Mouse (Mus musculus) kidney, postnatal 36 days (tissue): Measurements from ENCODE around the gene Spg21.

Experiments used
- DNase-seq, 2 experiments: peaks; one replicate each; pipeline ENCODE4 v3.0.0; 2021 to 2022; ENCODE audit warnings: mixed read lengths in 2 of 2

Spg21 gene

GRCm38 (mm10) chr9:65480071-65480470 is 19.3 kb downstream of the Spg21 start:
- DNase-seq, result no peak

- DNase-seq, result no peak
Measured at GRCm38 (mm10) chr9:65491476-65491875, 30.7 kb downstream of the Spg21 start.

GRCm38 (mm10) chr9:65492351-65492750 is 31.6 kb downstream of the Spg21 start:
- DNase-seq, result no peak

- DNase-seq, result no peak
Measured at GRCm38 (mm10) chr9:65492851-65493250, 32.1 kb downstream of the Spg21 start.

- DNase-seq, result no peak
Measured at GRCm38 (mm10) chr9:65502146-65502545, 41.4 kb downstream of the Spg21 start.

- no peak for DNase-seq
Measured at GRCm38 (mm10) chr9:65502721-65503505, 42.2 kb downstream of the Spg21 start.

- DNase-seq, result no peak
Measured at GRCm38 (mm10) chr9:65508449-65508848, 47.7 kb downstream of the Spg21 start.

GRCm38 (mm10) chr9:65512520-65512919 is 51.8 kb downstream of the Spg21 start:
- no peak for DNase-seq

- no peak for DNase-seq
Measured at GRCm38 (mm10) chr9:65514431-65514830, 53.7 kb downstream of the Spg21 start.

GRCm38 (mm10) chr9:65514851-65515261 is 54.1 kb downstream of the Spg21 start:
- DNase-seq, result no peak

- no peak for DNase-seq
Measured at GRCm38 (mm10) chr9:65519807-65520504, 59.2 kb downstream of the Spg21 start, which contains the start of gene Ankdd1a. Gene Ankdd1a, minus strand, starts transcription at chr9:65520193.

- no peak for DNase-seq
Measured at GRCm38 (mm10) chr9:65520505-65520876, 59.7 kb downstream of the Spg21 start.

- DNase-seq, result peak; percentile 86 to 92
Measured at GRCm38 (mm10) chr9:65523611-65524364, 63.0 kb downstream of the Spg21 start.

- DNase-seq, result no peak
Measured at GRCm38 (mm10) chr9:65525445-65526195, 64.9 kb downstream of the Spg21 start.

- no peak for DNase-seq
Measured at GRCm38 (mm10) chr9:65528417-65529038, 67.8 kb downstream of the Spg21 start.

- no peak for DNase-seq
Measured at GRCm38 (mm10) chr9:65529659-65530058, 68.9 kb downstream of the Spg21 start.

GRCm38 (mm10) chr9:65531283-65531682 is 70.5 kb downstream of the Spg21 start:
- DNase-seq, result no peak

GRCm38 (mm10) chr9:65532986-65533385 is 72.2 kb downstream of the Spg21 start:
- no peak for DNase-seq

- DNase-seq, result no peak
Measured at GRCm38 (mm10) chr9:65534111-65534510, 73.4 kb downstream of the Spg21 start.

- no peak for DNase-seq
Measured at GRCm38 (mm10) chr9:65535191-65535722, 74.5 kb downstream of the Spg21 start.

- DNase-seq, result no peak
Measured at GRCm38 (mm10) chr9:65535789-65536469, 75.2 kb downstream of the Spg21 start.
